Mouse (Mus musculus) stomach, postnatal 0 days (tissue): ENCODE results near the gene U2surp. TPM values are rescaled to one million over a fixed set of nuclear protein-coding genes. Genes with fewer than 3 reads are reported as not detected.
"Not testable (repeated sequence)": the region's sequence is repeated elsewhere in the genome, so short reads cannot be mapped to it uniquely, and the experiment has no call there.

ENCODE experiments used
- ATAC-seq: fragments of 200-750 bp; cut with Nextera tagmentation; 2 replicates; pipeline ENCODE4 v1.8.0; 2017; ENCODE audit not compliant: low FRiP score, low TSS enrichment
- DNase-seq: peaks from one replicate; pipeline ENCODE4 v3.0.0-alpha.2; 2016; ENCODE audit warnings: low spot score
- H3K27ac ChIP-seq: fragments of 300-500 bp; sonication (generic); replicated peaks from 2 replicates; pipeline ENCODE4 v1.5.1; 2014; ENCODE audit warnings: mild to moderate bottlenecking, control low read depth
- H3K27me3 ChIP-seq: fragments of 300-500 bp; sonication (generic); 2 replicates; pipeline ENCODE4 v1.6.1; 2014; ENCODE audit warnings: low read length; ENCODE audit not compliant: control insufficient read depth, insufficient read depth
- H3K36me3 ChIP-seq: fragments of 300-500 bp; sonication (generic); 2 replicates; pipeline ENCODE4 v1.6.1; 2014; ENCODE audit warnings: low read length, mixed read lengths; ENCODE audit not compliant: control insufficient read depth, insufficient read depth
- H3K4me1 ChIP-seq: fragments of 300-500 bp; sonication (generic); replicated peaks from 2 replicates; pipeline ENCODE4 v1.6.1; 2014; ENCODE audit warnings: antibody characterized with exemption; ENCODE audit not compliant: control insufficient read depth, insufficient read depth
- H3K4me2 ChIP-seq: fragments of 300-500 bp; sonication (generic); replicated peaks from 2 replicates; pipeline ENCODE4 v1.6.1; 2014; ENCODE audit warnings: low read depth, mild to moderate bottlenecking, control low read depth, moderate library complexity
- H3K4me3 ChIP-seq: fragments of 300-500 bp; sonication (generic); 2 replicates; pipeline ENCODE4 v1.5.1; 2014; ENCODE audit warnings: low read depth, low read length, control low read depth
- H3K9ac ChIP-seq: fragments of 300-500 bp; sonication (generic); 2 replicates; pipeline ENCODE4 v1.6.1; 2014; ENCODE audit warnings: mild to moderate bottlenecking, low read length, control low read depth, mixed read lengths
- H3K9me3 ChIP-seq: fragments of 300-500 bp; sonication (generic); 2 replicates; pipeline ENCODE4 v1.6.1; 2016; ENCODE audit warnings: low read length; ENCODE audit not compliant: control insufficient read depth
- CTCF ChIP-seq: IDR thresholded peaks from 2 replicates; pipeline ENCODE4 v1.5.1; 2016; ENCODE audit warnings: antibody characterized with exemption, low read depth, mild to moderate bottlenecking, moderate library complexity
- EP300 ChIP-seq: optimal IDR thresholded peaks from 2 replicates; pipeline ENCODE3; 2016; ENCODE audit warnings: antibody characterized with exemption
- WGBS: fragments of 180-500 bp; shearing (Covaris S2); extraction: QIAGEN DNeasy Blood & Tissue Kit; methylation state at CpG from one replicate; pipeline ENCODE4 v1.1.7; 2014; 5-methylcytosine and 5-hydroxymethylcytosine counted together
- polyA plus RNA-seq: library from polyadenylated mRNA; unstranded; fragments of >200 nt; fragmentation: Nextera tagmentation; extraction: Ambion mirVana; gene quantifications from 2 replicates; pipeline ENCODE4 v1.2.1, GENCODE M21; 2015

U2surp gene
- polyA plus RNA-seq, 1 experiment from 2014 or later, result 75.2 TPM

DNA sequence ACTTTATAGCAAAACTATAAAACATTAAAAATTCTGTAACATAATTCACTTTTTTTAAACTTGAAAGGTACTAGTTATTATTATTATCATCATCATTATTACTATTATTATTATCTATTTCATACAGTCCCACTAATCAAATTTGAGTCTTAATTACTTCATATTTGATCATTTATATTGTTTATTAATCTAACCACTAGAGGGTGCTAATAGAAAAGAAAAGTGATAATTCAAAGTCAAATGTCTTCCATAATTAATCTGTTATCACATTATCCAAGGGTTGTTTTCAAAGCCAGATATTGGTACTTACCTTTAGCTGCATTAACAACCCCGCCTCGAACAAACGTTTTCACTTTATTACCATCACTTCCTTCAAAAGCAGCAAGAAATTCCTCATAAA is 18.4 kb downstream of the U2surp start:
- no peaks in the 10 kb centered on the region for H3K27me3 ChIP-seq
- WGBS, result 90% methylated on average over 3 of the region's 3 CpGs
- no peaks in the 10 kb centered on the region for H3K9me3 ChIP-seq
- no peak overlapping the region for H3K9ac ChIP-seq
- ATAC-seq (no peak), DNase-seq (no peak)
- peaks cover 3% of the 10 kb centered on the region; the same call in 1 of the 2 replicates for H3K36me3 ChIP-seq
- no peak overlapping the region for H3K4me2 ChIP-seq
- no peak overlapping the region for H3K27ac ChIP-seq
- no peaks in the 10 kb centered on the region for H3K4me1 ChIP-seq
- TF ChIP-seq CTCF (peak; percentile 49), EP300 (no peak)
- no peak overlapping the region for H3K4me3 ChIP-seq

DNA sequence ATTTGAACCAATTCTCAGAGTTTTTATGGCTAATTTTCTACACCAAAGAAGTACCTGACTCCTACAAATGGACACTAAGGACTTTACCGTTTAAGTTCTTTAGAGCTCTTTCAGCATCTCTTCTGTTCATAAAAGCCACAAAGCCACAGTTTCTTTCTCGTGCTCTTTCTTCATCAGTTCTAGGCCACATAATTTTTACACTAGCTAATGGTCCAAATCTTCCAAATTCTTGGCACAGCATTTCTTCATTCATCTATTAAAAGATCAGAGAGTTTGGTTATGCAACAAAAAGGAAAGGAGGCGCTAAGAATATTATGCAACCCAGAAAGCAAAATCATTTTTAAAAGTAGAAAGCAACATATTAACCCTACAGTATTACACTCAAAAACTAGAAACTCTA is 21.8 kb downstream of the U2surp start:
- Histone ChIP-seq H3K9me3 (no peaks in the 10 kb centered on the region), H3K36me3 (no peaks in the 10 kb centered on the region; the same call in 1 of the 2 replicates), H3K4me1 (no peaks in the 10 kb centered on the region), H3K27me3 (no peaks in the 10 kb centered on the region), H3K4me3 (no peak overlapping the region), H3K9ac (no peak overlapping the region), H3K27ac (no peak overlapping the region), H3K4me2 (no peak overlapping the region)
- ATAC-seq (no peak), DNase-seq (no peak)
- TF ChIP-seq EP300, result no peak
- TF ChIP-seq CTCF, result no peak
- 91% methylated on average over 3 of the region's 3 CpGs for whole genome bisulfite sequencing

DNA sequence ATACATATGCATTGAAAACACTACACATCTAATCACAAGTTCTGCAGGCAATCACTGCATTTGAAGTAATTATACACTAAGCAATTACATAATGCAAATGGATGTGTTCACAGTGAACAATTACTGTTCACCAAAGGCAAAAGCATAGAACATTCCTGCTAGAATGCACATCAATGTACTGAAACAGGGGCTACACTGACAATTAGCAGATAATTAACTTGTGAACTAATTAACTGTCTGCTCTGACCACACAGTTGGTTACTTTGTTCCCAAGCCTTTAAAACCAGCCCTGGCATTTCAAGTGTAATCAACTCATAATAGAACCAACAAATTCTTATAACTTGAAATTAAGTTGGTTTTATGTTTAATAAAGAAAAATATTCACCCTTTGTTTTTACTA is 22.9 kb downstream of the U2surp start:
- Histone ChIP-seq H3K9ac (no peak overlapping the region), H3K4me3 (no peak overlapping the region), H3K27ac (no peak overlapping the region), H3K9me3 (no peaks in the 10 kb centered on the region), H3K4me1 (no peaks in the 10 kb centered on the region), H3K4me2 (no peak overlapping the region), H3K27me3 (no peaks in the 10 kb centered on the region), H3K36me3 (no peaks in the 10 kb centered on the region; the same call in 1 of the 2 replicates)
- DNase-seq (no peak), ATAC-seq (no peak)
- no peak for TF ChIP-seq EP300
- TF ChIP-seq CTCF, result no peak

DNA sequence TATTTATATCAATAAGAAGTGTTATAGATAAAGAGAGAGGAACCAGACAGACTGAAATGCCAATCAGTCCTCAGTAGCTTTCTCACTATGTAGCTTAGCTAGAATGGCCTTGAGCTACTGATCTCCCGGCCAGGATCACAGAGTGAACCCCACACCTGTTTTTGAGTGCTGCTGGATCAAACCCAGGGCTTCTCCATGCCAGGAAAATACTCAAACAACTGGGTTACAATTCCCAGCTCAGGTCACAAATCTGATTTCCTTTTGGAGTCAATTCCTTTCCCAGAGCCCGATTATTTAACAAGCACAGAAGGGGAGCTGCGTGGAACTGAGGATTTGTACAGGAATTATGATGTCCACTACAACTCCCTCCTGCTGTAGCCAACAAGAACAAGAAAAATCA is 31.8 kb downstream of the U2surp start:
- no peak for TF ChIP-seq EP300
- TF ChIP-seq CTCF, result no peak
- Histone ChIP-seq H3K27me3 (no peaks in the 10 kb centered on the region), H3K4me2 (no peak overlapping the region), H3K4me3 (no peak overlapping the region), H3K27ac (no peak overlapping the region), H3K9me3 (no peaks in the 10 kb centered on the region), H3K36me3 (peaks cover 17% of the 10 kb centered on the region), H3K4me1 (no peaks in the 10 kb centered on the region), H3K9ac (no peak overlapping the region)
- no peak for DNase-seq
- 88% methylated on average over 3 of the region's 3 CpGs for WGBS
- ATAC-seq, result no peak

DNA sequence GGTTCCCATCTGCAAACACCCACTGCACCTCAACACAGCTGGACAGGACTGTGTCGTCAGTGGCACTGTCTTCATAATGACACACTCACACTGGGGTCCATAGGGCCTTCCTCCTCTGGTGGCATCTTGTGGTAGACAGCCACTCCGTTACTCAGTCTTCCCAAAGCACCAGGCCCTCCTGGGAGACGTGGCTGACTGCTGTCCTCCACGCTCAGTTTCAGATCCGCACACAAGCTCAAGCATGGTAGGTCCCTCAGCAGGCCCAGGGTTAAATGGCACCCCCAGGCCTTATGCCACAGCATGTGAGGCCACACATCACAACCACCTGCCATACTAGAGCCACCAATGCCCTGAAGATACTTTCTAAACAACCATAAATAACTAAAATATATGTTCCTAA is 33.4 kb downstream of the U2surp start:
- 97% methylated on average over 5 of the region's 5 CpGs for WGBS

DNA sequence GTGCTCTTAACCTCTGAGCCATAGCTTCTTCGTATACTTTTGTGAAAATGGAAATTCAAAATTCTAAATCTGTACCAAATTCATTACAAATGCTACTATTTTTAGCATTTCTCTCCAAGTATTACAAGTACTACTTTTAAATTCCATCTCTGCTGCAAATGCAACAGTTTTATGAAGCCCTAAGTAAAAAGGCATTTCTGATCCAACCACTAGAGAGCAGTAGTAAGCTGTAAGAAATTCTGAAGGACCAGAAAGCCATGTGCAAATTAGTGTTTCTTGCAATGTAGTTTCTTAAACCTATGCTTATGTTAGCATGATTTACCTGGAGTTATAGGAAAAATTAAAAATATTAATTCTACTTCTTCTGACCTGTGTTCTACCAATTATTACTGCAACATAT is 38.9 kb downstream of the U2surp start:
- Histone ChIP-seq H3K4me3 (no peak overlapping the region), H3K36me3 (peaks cover 14% of the 10 kb centered on the region), H3K27ac (no peak overlapping the region), H3K4me1 (no peaks in the 10 kb centered on the region), H3K27me3 (no peaks in the 10 kb centered on the region), H3K4me2 (no peak overlapping the region), H3K9me3 (no peaks in the 10 kb centered on the region), H3K9ac (no peak overlapping the region)
- TF ChIP-seq CTCF (peak; percentile 78), EP300 (no peak)
- 94% methylated on average over 1 of the region's 1 CpGs for WGBS
- no peak for DNase-seq
- ATAC-seq, result no peak

More for the DNA sequence above, 33.4 kb downstream of the U2surp start:
- H3K4me3 ChIP-seq, result no peak overlapping the region
- no peak for TF ChIP-seq EP300
- TF ChIP-seq CTCF, result no peak
- H3K9ac ChIP-seq, result no peak overlapping the region
- no peaks in the 10 kb centered on the region for H3K4me1 ChIP-seq
- no peak overlapping the region for H3K4me2 ChIP-seq
- peaks cover 15% of the 10 kb centered on the region for H3K36me3 ChIP-seq
- ATAC-seq (no peak), DNase-seq (no peak)
- no peaks in the 10 kb centered on the region for H3K27me3 ChIP-seq
- H3K27ac ChIP-seq, result no peak overlapping the region
- no peaks in the 10 kb centered on the region for H3K9me3 ChIP-seq

DNA sequence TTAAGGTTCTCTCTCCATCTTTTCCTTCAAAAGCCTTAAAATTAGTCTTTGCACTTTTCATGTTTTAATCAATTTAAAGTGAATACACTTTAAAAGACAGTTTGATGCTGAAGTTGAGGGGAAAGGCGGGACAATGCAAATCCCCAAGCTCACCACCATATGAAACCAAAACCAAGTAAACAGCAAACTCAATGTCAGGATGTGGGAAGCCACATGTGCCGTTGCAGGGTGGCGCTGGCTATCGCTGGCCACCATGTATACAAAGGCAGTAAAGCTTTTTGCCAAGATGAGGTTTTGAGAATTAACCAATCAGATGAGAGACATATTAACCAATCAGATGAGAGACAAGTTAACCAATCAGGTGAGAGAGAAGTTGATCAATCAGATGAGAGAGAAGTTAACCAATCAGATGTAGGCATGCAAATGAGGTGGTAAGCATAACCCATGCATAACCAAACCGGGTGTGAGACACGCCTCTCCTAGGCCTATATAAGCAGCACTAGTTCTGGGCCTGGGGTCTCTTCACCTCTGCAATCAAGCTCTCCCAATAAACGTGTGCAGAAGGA is 42.7 kb downstream of the U2surp start:
- H3K4me1 ChIP-seq, H3K9ac ChIP-seq, H3K36me3 ChIP-seq, H3K9me3 ChIP-seq, H3K4me3 ChIP-seq, DNase-seq, H3K27me3 ChIP-seq, ATAC-seq, H3K4me2 ChIP-seq, H3K27ac ChIP-seq: not testable (repeated sequence)
- 90% methylated on average over 7 of the region's 7 CpGs for WGBS
